Mouse (Mus musculus) c-Kit-positive CD71-positive TER-119-positive erythroid progenitor cells, embryonic 14.5 days (primary cell): ENCODE results near the gene Spsb4.
"Not testable (repeated sequence)": the region's sequence is repeated elsewhere in the genome, so short reads cannot be mapped to it uniquely, and the experiment has no call there.

Source experiments
- DNase-seq: peaks from one replicate; pipeline ENCODE4 v3.0.0-alpha.2; 2013; ENCODE audit warnings: low spot score

The Spsb4 gene

GRCm38 (mm10) chr9:96952310-96952975 is 66.2 kb downstream of the Spsb4 start:
- DNase-seq, result no peak

GRCm38 (mm10) chr9:96949551-96949950 is 69.1 kb downstream of the Spsb4 start:
- no peak for DNase-seq

- no peak for DNase-seq
Measured at GRCm38 (mm10) chr9:96948546-96948945, 70.1 kb downstream of the Spsb4 start.

- DNase-seq, result no peak
Measured at GRCm38 (mm10) chr9:96947171-96947570, 71.5 kb downstream of the Spsb4 start.

GRCm38 (mm10) chr9:96944517-96944916 is 74.1 kb downstream of the Spsb4 start:
- DNase-seq, result no peak

- no peak for DNase-seq
Measured at GRCm38 (mm10) chr9:96942975-96943374, 75.7 kb downstream of the Spsb4 start.

GRCm38 (mm10) chr9:96938887-96939286 is 79.8 kb downstream of the Spsb4 start:
- no peak for DNase-seq

GRCm38 (mm10) chr9:96936427-96936826 is 82.2 kb downstream of the Spsb4 start:
- DNase-seq, result not testable (repeated sequence)

GRCm38 (mm10) chr9:96935556-96936300 is 82.9 kb downstream of the Spsb4 start:
- no peak for DNase-seq

GRCm38 (mm10) chr9:96934816-96935215 is 83.8 kb downstream of the Spsb4 start:
- DNase-seq, result no peak

GRCm38 (mm10) chr9:96932751-96933150 is 85.9 kb downstream of the Spsb4 start:
- DNase-seq, result no peak

GRCm38 (mm10) chr9:96923577-96924316 is 94.9 kb downstream of the Spsb4 start:
- no peak for DNase-seq

GRCm38 (mm10) chr9:96923119-96923518 is 95.5 kb downstream of the Spsb4 start:
- DNase-seq, result no peak

GRCm38 (mm10) chr9:96916620-96917538 is 101.8 kb downstream of the Spsb4 start:
- peak; percentile 55 for DNase-seq

- DNase-seq, result no peak
Measured at GRCm38 (mm10) chr9:96916076-96916475, 102.6 kb downstream of the Spsb4 start.

- DNase-seq, result no peak
Measured at GRCm38 (mm10) chr9:96914851-96915250, 103.8 kb downstream of the Spsb4 start.

- no peak for DNase-seq
Measured at GRCm38 (mm10) chr9:96914005-96914404, 104.6 kb downstream of the Spsb4 start.

GRCm38 (mm10) chr9:96909503-96909902 is 109.1 kb downstream of the Spsb4 start:
- DNase-seq, result no peak

GRCm38 (mm10) chr9:96908737-96909136 is 109.9 kb downstream of the Spsb4 start:
- DNase-seq, result no peak

- no peak for DNase-seq
Measured at GRCm38 (mm10) chr9:96904360-96905355, 114.0 kb downstream of the Spsb4 start.

- DNase-seq, result no peak
Measured at GRCm38 (mm10) chr9:96899717-96900116, 118.9 kb downstream of the Spsb4 start.
